Mouse (Mus musculus): ENCODE data around the gene Senp1.

Senp1 gene

DNA sequence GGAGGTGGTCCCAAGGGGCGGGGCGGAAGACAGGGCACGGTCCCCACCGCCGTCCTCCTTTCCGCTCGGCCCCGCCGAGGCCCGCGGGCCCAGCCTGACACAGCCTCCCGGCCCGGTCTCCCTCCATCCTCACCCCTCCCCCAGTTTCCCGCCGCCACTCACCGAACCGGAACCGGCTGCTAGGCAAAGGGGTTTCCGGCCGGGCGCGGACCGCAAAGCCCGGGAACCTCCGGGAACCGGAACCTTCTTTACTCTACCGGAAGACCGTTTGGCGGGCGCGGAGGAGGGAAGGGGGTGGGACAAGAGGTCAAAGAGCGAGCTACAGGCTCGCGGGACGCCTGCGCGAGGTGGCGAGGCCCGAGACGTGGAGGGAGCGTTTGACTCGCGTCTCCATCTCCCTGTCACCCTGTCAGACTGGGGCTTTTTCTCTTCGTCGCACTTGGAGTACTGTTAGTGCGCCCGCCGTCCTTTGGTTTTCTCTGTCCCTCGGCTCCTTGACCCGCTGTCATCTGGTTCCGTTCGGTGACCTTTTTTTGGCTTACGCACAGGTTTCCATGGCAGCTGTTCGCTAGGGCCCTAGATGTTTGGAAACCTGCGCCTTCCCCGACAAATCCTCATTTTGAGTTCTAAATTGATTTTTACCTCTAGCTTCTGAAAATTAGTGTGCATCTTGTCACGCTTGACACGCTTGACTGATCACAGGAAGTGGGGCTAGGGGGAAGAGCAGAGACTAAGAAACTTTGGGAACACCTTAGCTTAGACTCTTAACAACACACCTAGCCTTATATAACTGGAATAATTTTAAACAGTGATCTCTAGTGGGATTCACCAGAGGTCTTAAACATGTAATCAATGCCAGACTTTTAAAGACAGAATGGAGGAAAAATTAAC lies at the start of gene Senp1:
TSS of gene Senp1 (minus strand) at position 624 of the 891 bp plus-strand sequence.
- DNase-seq (ENCODE audit: low read depth): peak; percentile 61

DNA sequence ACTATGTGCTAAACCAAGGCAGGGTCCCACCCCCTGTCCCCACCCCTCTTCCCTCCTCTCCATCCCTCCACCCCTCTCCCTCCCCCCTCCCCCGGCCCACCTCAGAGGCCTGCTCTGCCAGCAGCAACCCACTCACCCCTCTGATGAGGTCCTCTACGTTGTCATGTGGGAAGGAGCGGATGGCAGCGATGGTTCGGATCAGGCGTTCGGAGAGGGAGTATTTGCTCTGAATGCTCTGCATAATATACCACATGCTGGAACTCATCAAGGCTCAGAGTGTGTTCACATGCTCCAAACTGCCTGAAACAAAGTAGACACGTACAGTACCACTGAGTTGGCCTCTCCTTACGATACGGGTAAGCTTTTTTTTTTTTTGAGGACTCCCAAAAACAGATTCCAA lies 49.0 kb upstream of the Senp1 start:
- no peak for DNase-seq (ENCODE audit: low read depth)

GRCm38 (mm10) chr15:98140809-98141208 lies 47.3 kb upstream of the Senp1 start:
- no peak for DNase-seq (ENCODE audit: low read depth)

DNA sequence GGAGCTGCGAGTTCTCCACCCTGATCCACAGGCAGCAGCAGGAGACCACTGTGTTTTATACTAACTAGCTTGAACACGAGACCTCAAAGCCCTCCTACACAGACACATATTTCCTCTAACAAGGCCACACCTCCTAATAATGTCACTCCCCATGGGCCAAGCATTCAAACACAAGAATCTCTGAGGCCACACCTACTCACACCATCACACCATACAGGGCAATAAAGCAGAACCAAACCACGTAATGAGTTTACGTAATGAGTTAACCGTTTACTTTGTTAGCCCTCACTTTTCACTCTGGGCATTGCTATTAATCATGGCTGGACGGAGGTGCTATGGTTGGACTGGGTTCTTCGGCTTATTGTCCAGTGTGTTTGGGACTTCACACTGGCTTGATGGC lies 46.2 kb upstream of the Senp1 start:
- no peak for DNase-seq (ENCODE audit: low read depth)

GRCm38 (mm10) chr15:98136871-98137270 lies 43.3 kb upstream of the Senp1 start:
- DNase-seq (ENCODE audit: low read depth): no peak

DNA sequence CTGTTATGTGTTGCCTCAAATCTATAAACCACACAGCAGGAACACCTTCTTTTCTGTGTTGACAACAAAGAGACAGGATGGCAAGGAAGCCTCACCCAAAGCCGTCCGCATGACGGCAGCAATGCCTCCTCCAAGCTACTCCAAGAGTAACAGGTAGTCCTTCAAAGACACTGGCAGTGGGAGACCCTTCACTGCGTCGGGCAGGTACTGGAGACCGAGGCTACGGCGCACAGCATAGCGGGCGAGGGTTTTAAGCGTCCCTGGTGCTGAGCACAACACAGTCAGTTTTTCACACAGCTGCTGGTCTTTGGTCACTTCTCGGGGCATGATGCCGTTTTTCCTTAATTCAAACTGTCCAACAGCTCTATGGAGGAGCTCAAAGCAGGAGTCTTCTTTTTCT lies 42.1 kb upstream of the Senp1 start:
- no peak for DNase-seq (ENCODE audit: low read depth)

GRCm38 (mm10) chr15:98134666-98135065 lies 41.1 kb upstream of the Senp1 start:
- DNase-seq (ENCODE audit: low read depth): no peak

- DNase-seq (ENCODE audit: low read depth): no peak
Observed at GRCm38 (mm10) chr15:98134034-98134433, 40.5 kb upstream of the Senp1 start.

GRCm38 (mm10) chr15:98133471-98133870 lies 39.9 kb upstream of the Senp1 start:
- no peak for DNase-seq (ENCODE audit: low read depth)

GRCm38 (mm10) chr15:98131942-98132655 lies 38.6 kb upstream of the Senp1 start:
- DNase-seq (ENCODE audit: low read depth): no peak

DNA sequence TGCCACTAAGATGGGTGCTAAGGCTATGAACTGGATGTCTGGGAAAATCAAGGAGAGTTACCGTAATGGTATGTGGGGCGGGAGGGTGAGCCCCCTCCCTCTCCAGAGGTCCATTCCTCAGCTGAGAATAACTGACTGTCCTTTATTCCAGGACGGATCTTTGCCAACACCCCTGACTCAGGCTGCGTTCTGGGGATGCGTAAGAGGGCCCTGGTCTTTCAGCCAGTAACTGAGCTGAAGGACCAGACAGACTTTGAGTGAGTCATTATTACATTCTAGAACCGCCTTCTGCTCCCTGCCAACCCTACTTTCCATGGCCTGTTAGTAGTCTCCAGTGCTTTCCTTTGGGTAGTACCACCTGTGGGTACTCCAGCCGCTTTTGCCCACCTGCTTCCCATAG lies 37.9 kb upstream of the Senp1 start:
- DNase-seq (ENCODE audit: low read depth): peak; percentile 42

DNA sequence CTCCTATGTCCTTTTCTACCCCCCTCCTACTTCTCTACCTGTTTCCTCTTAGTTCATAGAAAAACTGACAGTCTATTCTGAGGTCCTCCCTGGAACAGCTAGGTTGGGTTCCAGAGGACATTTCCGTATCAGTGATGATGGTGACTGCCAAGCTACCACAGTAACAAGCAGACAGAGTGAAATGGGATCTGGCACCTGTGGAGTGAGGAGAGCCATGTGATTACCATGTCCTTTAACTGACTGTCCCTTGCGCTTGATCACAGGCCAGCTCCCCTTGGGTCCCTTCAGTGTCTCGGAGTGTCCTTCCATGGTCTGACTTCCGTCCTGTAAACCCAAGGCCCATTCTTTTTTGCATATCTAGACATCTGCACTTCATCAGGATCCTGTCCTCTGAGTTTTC lies 37.5 kb upstream of the Senp1 start:
- DNase-seq (ENCODE audit: low read depth): no peak

- no peak for DNase-seq (ENCODE audit: low read depth)
Observed at GRCm38 (mm10) chr15:98120831-98121230, 27.3 kb upstream of the Senp1 start.

DNA sequence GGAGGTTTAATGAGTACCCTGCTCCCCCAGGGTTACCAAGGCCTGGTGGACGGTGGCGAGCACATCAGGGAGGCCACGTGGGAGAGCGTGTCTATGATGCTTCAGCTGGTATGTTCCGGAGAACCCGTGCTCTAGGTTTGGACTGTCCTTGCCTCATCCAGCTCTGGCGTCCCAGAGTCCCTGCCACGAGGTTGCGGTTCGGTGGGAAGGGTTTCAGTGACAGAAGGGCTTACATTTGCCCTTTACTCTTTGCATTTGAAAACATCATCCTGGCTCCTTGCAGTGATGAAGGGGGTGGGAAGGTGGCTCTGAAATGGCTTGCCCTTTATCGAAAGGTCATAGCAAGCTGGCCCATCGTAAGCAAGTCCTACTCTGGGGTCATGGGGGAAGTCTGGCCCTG lies 25.8 kb upstream of the Senp1 start:
- DNase-seq (ENCODE audit: low read depth): no peak

DNA sequence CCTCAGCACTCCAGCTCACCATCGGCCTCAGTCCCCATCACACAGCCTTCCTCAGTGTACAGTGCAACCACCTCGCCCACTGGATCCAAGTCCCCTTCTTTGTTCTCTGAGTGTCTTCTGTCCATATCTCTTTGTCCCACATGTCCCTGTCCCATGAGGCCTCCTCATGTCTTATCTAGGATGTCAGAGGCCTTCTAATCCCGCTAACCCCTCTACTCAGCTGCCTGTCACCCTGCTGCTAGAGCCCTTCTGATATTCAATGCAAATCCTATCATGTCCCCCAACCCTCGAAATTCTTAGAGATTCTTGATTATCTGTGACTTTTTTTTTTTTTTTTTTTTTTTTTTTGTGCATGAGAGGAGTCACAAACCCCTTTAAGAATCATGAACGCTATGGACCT lies 22.7 kb upstream of the Senp1 start:
- DNase-seq (ENCODE audit: low read depth): no peak

DNA sequence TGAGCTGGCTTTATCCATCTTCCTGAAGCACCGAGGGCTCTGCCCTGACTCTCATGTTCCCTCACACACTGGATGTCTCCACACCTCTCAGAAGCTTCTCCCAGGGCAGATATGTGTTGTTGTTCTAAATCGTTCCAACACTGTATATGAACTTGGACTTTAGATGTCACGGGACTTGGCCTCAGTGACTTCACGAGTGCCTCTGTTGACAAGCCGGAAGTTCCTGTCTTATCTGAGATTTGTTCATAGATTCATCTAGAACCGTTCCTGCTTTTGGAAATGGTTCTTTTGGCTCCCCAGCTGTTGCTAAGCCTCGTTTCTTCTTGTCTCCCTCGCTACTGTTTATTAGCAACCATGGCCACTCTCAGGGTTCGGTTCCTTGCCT lies 22.2 kb upstream of the Senp1 start:
- DNase-seq (ENCODE audit: low read depth): no peak

GRCm38 (mm10) chr15:98114852-98115778 lies 21.6 kb upstream of the Senp1 start:
- DNase-seq (ENCODE audit: low read depth): no peak

- DNase-seq (ENCODE audit: low read depth): no peak
Observed at GRCm38 (mm10) chr15:98114098-98114851, 20.7 kb upstream of the Senp1 start.

DNA sequence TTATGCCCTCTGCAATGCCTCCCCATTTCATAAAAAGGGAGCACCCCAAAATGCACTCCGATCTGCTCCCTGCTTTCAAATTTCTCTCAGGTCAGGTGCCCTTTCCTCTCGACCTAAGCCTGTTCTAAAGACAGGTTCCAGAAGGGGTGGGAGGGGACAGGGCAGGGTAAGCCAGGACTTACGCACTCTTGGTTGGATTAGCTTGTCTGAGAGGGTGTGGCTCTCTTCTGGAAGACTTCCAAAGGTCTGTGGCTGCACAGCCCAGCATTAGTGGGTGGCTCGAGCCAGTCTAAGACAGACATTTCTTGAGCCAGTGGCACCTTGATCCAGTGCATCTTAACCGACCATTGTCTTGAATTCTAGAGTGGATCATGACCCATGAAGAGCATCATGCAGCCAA lies 18.2 kb upstream of the Senp1 start:
- DNase-seq (ENCODE audit: low read depth): no peak

- peak; percentile 74 for DNase-seq (ENCODE audit: low read depth)
Observed at GRCm38 (mm10) chr15:98108297-98109152, 15.0 kb upstream of the Senp1 start.
